Mouse (Mus musculus): ENCODE data around the gene Adss. TPM values are rescaled to one million over a fixed set of nuclear protein-coding genes. Genes with fewer than 3 reads are reported as not detected.

Adss gene
- total and polyA plus RNA-seq, 3 experiments = 4.3 to 7.8 (median 6.6) TPM

- 77% methylated on average over 11 of the region's 11 CpGs for WGBS
- Histone ChIP-seq H3K27ac (no peak overlapping the region), H3K4me3 (no peak overlapping the region), H3K4me1 (ENCODE audit: control insufficient read depth, insufficient read depth, low read length) (no peaks in the 10 kb centered on the region), H3K9ac (ENCODE audit: low read depth, low read length) (no peak overlapping the region), H3K36me3 (ENCODE audit: control insufficient read depth, insufficient read depth, low read length) (no peaks in the 10 kb centered on the region), H3K79me2 (replicated peaks; ENCODE audit: control insufficient read depth, insufficient read depth, low read length) (no peaks in the 10 kb centered on the region), H3K27me3 (ENCODE audit: control insufficient read depth, insufficient read depth, low read length) (no peaks in the 10 kb centered on the region)
- DNase-seq = no peak
- TF ChIP-seq CTCF (IDR thresholded peaks at IDR 0.05) = no peak
- TF ChIP-seq EP300 (IDR thresholded peaks at IDR 0.05; ENCODE audit: insufficient read depth, low read depth, low read length) = no peak
- no peak for TF ChIP-seq POLR2A (IDR thresholded peaks at IDR 0.05; ENCODE audit: insufficient read depth, low read depth, low read length)
- intact Hi-C loops (cut with DNase I) = no loop called here
Measured at GRCm38 (mm10) chr1:177718340-177719028, 77.8 kb downstream of the Adss start.

- Histone ChIP-seq H3K9ac (ENCODE audit: low read depth, low read length) (no peak overlapping the region), H3K27me3 (ENCODE audit: control insufficient read depth, insufficient read depth, low read length) (no peaks in the 10 kb centered on the region), H3K4me1 (ENCODE audit: control insufficient read depth, insufficient read depth, low read length) (no peaks in the 10 kb centered on the region), H3K36me3 (ENCODE audit: control insufficient read depth, insufficient read depth, low read length) (no peaks in the 10 kb centered on the region), H3K4me3 (no peak overlapping the region), H3K27ac (no peak overlapping the region), H3K79me2 (replicated peaks; ENCODE audit: control insufficient read depth, insufficient read depth, low read length) (no peaks in the 10 kb centered on the region)
- intact Hi-C loops (cut with DNase I) = no loop called here
- 59% methylated on average over 7 of the region's 7 CpGs for WGBS
- no peak for TF ChIP-seq CTCF (IDR thresholded peaks at IDR 0.05)
- TF ChIP-seq EP300 (IDR thresholded peaks at IDR 0.05; ENCODE audit: insufficient read depth, low read depth, low read length) = no peak
- TF ChIP-seq POLR2A (IDR thresholded peaks at IDR 0.05; ENCODE audit: insufficient read depth, low read depth, low read length) = no peak
- DNase-seq = no peak
Measured at GRCm38 (mm10) chr1:177717057-177717835, 79.1 kb downstream of the Adss start.

DNA sequence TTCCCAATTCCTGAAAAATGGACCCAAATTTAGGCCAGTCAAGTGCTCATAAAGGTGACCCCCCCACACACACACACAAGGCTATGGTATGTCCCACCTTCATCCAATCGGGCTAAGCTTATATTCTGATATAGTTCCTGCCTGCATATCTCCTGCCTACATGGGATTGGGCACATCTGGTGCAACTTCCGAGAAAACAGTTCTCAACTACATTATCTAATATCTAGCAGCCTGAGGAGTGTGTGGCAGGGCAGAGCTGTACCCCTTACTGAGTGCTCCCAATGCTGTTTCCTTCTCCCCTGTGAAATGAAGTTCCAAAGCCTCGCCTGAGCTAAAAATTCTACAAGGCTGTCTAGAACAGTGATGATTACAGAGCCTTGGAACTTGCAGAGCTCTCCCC, 79.9 kb downstream of the Adss start:
- 56% methylated on average over 3 of the region's 3 CpGs for WGBS
- Histone ChIP-seq H3K79me2 (replicated peaks; ENCODE audit: control insufficient read depth, insufficient read depth, low read length) (no peaks in the 10 kb centered on the region), H3K9ac (ENCODE audit: low read depth, low read length) (no peak overlapping the region), H3K4me3 (no peak overlapping the region), H3K27me3 (ENCODE audit: control insufficient read depth, insufficient read depth, low read length) (no peaks in the 10 kb centered on the region), H3K27ac (no peak overlapping the region), H3K36me3 (ENCODE audit: control insufficient read depth, insufficient read depth, low read length) (no peaks in the 10 kb centered on the region), H3K4me1 (ENCODE audit: control insufficient read depth, insufficient read depth, low read length) (no peaks in the 10 kb centered on the region)
- no peak for DNase-seq
- TF ChIP-seq CTCF (IDR thresholded peaks at IDR 0.05) (no peak), POLR2A (IDR thresholded peaks at IDR 0.05; ENCODE audit: insufficient read depth, low read depth, low read length) (no peak), EP300 (IDR thresholded peaks at IDR 0.05; ENCODE audit: insufficient read depth, low read depth, low read length) (no peak)
- intact Hi-C loops (cut with DNase I) = no loop called here

DNA sequence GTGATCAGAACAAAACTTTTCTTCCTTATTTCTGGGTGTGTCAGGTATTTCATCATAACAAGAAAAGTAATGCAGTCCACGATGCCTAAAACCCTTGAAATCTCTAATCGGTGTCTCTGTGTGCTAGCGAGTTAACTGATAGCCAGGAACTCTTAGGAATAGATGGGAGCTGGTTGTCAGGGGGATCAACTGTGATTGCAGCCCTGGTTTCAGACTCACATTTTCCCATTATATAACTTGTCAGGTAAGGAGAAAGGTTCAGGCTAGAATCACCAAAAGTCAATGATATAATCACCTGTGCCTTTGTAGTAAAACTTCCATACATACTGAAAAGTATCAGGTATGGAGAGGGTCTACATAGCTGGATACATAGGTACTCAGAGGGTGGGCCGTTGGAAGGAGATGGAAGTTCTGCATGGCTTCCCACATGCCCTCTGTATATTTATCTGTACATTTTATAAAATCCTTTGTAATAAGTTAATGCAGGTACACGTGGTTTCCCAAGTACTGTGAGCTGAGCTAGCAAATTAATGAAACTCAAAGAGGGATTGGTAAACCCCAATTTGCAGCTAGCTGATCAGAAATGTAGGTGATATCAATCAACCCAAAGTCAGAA, 81.8 kb downstream of the Adss start:
- 81% methylated on average over 5 of the region's 5 CpGs for WGBS
- TF ChIP-seq EP300 (IDR thresholded peaks at IDR 0.05; ENCODE audit: insufficient read depth, low read depth, low read length) (no peak), POLR2A (IDR thresholded peaks at IDR 0.05; ENCODE audit: insufficient read depth, low read depth, low read length) (no peak), CTCF (IDR thresholded peaks at IDR 0.05) (no peak)
- Histone ChIP-seq H3K79me2 (replicated peaks; ENCODE audit: control insufficient read depth, insufficient read depth, low read length) (no peaks in the 10 kb centered on the region), H3K27ac (no peak overlapping the region), H3K9ac (ENCODE audit: low read depth, low read length) (no peak overlapping the region), H3K4me1 (ENCODE audit: control insufficient read depth, insufficient read depth, low read length) (no peaks in the 10 kb centered on the region), H3K4me3 (no peak overlapping the region), H3K27me3 (ENCODE audit: control insufficient read depth, insufficient read depth, low read length) (no peaks in the 10 kb centered on the region), H3K36me3 (ENCODE audit: control insufficient read depth, insufficient read depth, low read length) (no peaks in the 10 kb centered on the region)
- intact Hi-C loops (cut with DNase I) = no loop called here
- DNase-seq = no peak

GRCm38 (mm10) chr1:177713635-177714396, 82.5 kb downstream of the Adss start:
- Histone ChIP-seq H3K27ac (no peak overlapping the region), H3K27me3 (ENCODE audit: control insufficient read depth, insufficient read depth, low read length) (no peaks in the 10 kb centered on the region), H3K4me3 (no peak overlapping the region), H3K9ac (ENCODE audit: low read depth, low read length) (no peak overlapping the region), H3K4me1 (ENCODE audit: control insufficient read depth, insufficient read depth, low read length) (no peaks in the 10 kb centered on the region), H3K36me3 (ENCODE audit: control insufficient read depth, insufficient read depth, low read length) (no peaks in the 10 kb centered on the region), H3K79me2 (replicated peaks; ENCODE audit: control insufficient read depth, insufficient read depth, low read length) (no peaks in the 10 kb centered on the region)
- TF ChIP-seq CTCF (IDR thresholded peaks at IDR 0.05) = no peak
- TF ChIP-seq POLR2A (IDR thresholded peaks at IDR 0.05; ENCODE audit: insufficient read depth, low read depth, low read length) = no peak
- no peak for TF ChIP-seq EP300 (IDR thresholded peaks at IDR 0.05; ENCODE audit: insufficient read depth, low read depth, low read length)
- 67% methylated on average over 3 of the region's 3 CpGs for WGBS
- no peak for DNase-seq
- intact Hi-C loops (cut with DNase I) = no loop called here

Other genes with a start within 250 kb of the Adss start
- not detected for gene 1700016C15Rik, start 66.7 kb downstream of the Adss start, total RNA-seq (2021)
- not detected in 2 replicates for gene 1700016C15Rik, start 66.7 kb downstream of the Adss start, polyA plus RNA-seq (2012; rRNA removed)
- under 1 TPM in 1 of 2 experiments, not detected in 1; 0.09 TPM for gene Catspere2, start 186.9 kb upstream of the Adss start, total RNA-seq (2021)
- gene Catspere2, start 186.9 kb upstream of the Adss start, polyA plus RNA-seq (2012; rRNA removed) = 0.10 and 0.23 TPM in 2 replicates